Mouse (Mus musculus) left cerebral cortex, adult 8-10 months (tissue): ENCODE measurements around the gene Gxylt1. TPM values are rescaled to one million over a fixed set of nuclear protein-coding genes. Genes with fewer than 3 reads are reported as not detected.
"Not testable (repeated sequence)": the region's sequence is repeated elsewhere in the genome, so short reads cannot be mapped to it uniquely, and the experiment has no call there.

Source experiments
- DNase-seq, 2 experiments: peaks; one replicate each; pipeline ENCODE4 v3.0.0; 2022; ENCODE audit warnings: low spot score in 2 of 2
- total RNA-seq, 4 experiments: library from RNA; stranded (reverse); gene quantifications; 2 replicates each; pipeline ENCODE4 v1.2.4; 2022

The Gxylt1 gene
- total RNA-seq, 4 experiments from 2014 or later, result 13.1 to 15.5 (median 13.9) TPM

DNA sequence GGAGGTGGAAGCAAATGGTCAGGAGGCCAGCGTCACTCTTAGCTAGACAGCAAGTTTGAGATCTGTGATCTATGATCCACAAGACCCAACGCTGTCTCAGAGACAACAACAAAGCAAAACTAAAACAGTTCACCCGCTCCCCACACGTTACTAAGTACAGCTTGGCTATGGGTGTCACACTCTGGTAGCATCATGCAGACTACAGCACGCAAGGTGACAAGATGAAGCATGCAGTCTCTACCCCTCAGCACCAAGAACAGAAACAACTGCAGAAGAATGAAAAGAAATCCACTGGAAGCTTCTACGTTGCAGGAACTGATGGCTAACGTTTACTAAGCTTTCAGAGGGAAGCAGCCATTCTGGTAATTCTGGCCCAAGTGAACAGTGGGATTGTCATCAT, 11.4 kb downstream of the Gxylt1 start:
- DNase-seq, result no peak

DNA sequence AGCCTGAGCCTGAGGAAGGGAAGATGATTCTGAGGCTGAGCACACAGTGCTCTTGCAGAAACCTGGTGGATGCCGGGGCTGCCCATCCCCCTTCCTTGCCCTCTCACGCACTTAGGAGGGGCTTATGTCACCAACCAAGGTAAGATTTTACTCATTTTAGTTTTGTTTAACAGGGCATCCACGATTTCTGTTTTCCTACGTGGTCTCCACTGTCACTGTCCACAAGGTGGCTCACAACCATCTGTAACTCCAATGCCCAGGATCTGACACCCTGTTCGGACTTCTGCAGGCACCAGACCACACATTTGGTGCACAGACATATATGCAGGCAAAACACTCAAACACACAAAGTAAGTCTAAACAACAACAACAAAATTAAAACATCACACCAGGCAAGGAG, 12.2 kb downstream of the Gxylt1 start:
- no peak for DNase-seq

DNA sequence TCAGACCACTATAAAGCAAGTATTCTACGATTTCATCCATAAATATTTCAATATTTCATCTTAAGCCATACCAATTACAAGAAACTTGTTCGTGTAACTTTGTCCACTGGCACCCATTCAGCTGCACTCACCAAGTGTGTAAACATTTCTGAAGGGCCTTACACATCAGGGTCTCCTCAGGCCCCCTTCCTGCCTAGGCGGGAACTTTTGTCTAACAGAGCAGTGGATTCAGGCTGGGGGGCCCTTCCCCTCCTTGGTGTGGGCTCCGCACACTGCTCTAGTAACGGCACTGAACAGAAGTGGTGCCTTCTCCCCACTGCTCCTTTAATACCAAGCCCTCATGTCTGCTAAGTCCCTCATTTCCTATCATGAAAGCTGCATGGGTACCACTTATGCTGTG, 12.7 kb downstream of the Gxylt1 start:
- DNase-seq, result no peak

DNA sequence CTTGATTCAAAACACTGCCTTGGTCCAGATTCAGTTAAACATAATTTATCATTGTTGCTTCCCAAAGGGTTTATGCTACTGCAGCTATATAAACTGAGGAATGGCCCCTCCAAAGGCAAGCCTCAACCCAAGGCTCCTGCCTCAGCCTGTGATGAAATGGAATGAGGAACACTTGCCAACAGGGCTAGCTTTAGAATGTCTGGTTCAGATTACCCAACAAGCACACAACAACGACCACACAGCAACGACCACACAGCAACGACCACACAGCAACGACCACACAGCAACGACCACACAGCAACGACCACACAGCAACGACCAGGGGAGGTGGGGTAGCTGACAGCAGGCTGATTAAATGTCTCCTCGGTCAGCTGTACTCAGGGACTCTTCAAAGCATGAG, 15.0 kb downstream of the Gxylt1 start:
- DNase-seq, result no peak

DNA sequence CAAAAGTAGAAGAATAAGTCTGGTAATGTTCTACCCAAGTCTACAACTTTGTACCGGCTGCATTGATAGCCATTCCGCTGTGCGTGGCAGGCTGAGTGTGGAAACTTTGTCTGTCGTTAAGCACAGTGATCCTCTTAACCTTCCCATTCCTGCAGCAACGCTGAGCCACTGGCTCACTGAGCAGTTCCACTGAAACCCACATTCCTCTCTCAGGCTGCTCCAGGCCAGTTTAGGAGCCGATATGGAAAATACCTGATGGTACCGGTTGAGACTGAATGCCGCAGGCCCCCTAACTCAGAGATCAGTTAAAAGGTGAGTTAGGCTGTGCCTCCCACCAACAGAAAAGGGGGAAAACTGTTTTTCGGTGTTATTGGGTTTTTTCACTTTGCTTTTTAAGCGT, 19.7 kb downstream of the Gxylt1 start:
- no peak for DNase-seq

DNA sequence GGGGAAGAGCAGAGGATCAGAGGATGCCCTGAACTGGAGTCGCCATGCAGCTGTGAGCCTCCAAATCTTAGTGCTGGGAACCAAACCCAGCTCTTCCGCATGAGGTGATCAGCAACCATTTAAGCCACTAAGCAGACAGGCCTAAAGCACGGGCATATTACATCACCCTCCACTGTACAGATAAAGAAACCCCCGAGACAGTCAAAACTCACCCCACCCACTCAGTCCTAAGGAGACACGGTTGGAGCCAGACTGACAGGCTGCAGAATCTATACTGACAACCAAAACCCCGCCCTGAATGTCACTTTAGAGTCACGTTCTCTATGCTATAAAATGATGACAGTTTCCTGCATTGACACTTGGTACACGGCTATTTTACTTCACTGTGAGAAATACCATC, 21.8 kb downstream of the Gxylt1 start:
- DNase-seq, result no peak

DNA sequence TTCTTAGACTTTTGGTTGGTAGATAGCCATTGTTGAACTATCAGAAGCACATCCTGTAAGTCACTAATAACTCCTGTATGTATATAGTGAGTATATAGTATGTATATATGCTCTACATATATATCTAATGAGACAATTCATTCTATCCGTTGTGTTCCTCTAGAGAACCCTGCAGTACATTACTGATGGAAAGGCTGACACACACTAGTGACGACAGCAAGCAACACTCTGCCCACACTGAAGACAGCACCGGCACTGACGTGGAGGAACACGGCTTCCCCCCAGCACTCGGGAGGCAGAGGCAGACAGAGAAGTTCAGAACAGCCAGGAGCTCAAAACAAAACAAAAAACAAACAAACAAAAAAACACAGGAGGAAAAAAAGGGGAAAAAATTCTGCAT, 22.6 kb downstream of the Gxylt1 start:
- no peak for DNase-seq

DNA sequence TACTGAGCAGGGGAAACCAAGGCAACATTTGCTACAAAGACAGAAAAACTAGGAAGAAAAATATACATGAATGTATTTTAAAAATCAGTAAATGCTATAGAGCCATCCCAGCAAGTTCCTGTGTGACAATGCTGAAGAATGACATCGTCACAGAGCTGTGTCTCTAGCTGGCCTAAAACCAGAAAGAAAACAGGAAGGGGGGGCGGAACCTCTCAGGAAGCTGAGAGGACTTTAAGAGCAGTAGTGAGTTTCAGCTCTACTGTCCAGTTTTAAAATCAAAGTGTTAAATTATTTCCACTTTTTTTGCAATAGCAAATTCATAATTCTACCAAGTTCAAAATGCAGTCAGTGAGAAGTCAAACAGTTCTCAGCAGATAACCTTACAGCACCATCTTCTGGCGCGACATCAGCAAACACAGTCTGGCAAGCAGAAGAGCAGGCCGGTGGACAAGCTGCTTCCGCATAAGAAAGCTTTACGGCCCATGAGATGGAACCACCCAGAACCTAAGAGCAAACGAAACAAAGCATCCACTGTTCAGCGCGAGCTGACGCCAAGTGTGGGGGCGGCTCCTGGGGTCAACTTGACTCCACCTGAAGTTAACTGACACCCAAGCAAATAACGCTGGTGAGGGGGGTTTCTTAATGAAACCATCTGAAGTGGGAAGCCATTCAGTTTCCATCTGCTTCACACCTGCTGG, 23.3 kb downstream of the Gxylt1 start:
- no peak for DNase-seq

DNA sequence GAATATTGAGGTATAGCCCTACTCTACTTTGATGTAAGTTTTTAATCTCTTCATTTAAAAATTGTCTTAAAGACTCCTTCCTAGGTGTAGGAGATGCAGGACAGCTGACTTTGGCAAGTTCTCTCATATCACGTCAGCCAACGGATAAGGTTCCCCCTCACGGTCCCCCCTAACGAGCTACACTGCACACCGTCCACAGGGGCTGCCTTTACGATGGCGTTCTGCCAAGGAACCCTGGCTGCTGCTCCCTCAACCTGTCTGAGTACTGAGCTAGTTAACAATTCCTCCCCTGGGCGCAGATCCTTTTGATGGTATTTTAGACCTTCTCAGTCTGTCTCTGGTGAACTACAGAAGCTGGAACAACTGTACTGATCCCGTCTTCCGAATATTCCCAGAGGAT, 31.8 kb downstream of the Gxylt1 start:
- no peak for DNase-seq

DNA sequence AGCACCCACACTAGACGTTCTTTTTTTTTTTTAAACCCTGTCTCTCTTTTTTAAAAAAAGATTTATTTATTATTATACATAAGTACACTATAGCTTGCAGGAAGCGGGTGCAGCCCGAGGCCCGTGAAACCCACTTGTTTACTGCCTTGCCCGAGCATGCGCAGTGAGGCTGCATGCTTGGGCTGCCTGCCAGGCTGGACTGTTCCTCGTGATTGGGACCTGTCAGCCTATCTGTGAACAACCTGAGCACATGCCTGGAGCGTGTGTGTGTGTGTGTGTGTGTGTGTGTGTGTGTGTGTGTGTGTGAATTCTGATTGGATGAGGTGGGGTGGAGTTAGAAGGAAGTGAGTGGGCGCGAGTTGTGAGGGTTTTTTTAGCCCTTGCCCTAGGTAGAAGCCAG, 38.5 kb downstream of the Gxylt1 start:
- DNase-seq, result not testable (repeated sequence)

DNA sequence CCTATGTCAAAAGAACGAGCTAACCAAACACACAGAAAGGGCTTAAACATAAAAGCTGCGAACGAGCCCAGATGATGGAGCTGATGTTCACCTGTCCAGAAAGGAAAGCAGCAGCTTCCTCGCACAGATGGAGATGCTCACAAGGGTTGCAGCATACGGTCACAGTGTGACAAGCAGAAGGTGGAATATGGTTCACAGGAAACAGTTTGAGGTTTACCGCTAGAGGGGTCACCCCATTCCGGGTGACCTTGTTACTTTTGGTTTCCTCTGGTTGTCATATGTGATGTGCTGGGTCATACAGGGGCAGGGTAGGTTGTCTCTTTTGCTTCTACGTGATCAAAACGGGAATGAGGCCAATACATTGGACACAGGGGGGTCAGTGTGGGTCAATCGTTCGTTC, 46.0 kb downstream of the Gxylt1 start:
- no peak for DNase-seq

DNA sequence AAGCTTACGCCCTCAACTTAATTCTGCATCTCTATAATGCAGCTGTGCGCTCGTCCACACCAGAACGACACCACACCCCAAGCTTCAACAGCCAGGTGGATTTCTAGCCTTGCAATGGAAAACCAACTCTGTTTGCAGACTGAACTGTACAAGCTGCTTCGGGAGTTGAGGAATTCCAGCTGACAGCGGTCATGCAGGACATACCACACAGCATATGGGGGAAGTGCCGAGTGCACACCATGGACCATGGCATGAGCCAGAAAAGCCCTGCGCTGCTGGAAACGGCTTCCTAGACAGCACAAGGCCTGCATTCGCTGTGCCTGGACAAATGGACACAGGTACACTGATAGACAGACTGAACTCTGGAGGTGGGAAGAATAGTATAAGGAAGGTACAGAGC, 46.6 kb downstream of the Gxylt1 start:
- no peak for DNase-seq

DNA sequence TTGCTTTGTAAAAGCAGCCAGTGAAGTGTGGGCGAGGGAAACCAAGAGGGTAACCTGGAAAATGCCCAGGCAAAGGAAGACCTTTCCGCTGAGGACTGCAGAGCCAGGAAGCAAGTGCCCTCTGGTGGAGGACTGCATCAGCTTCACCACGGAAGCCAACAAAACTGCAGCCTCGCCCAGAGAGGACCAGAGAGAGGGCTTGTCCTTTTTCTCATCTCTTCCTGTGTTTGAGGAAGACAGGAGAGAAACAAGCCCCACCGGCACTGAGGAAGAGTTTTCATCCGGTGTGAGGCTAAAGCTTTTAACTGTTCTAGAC, 47.3 kb downstream of the Gxylt1 start:
- DNase-seq, result no peak

DNA sequence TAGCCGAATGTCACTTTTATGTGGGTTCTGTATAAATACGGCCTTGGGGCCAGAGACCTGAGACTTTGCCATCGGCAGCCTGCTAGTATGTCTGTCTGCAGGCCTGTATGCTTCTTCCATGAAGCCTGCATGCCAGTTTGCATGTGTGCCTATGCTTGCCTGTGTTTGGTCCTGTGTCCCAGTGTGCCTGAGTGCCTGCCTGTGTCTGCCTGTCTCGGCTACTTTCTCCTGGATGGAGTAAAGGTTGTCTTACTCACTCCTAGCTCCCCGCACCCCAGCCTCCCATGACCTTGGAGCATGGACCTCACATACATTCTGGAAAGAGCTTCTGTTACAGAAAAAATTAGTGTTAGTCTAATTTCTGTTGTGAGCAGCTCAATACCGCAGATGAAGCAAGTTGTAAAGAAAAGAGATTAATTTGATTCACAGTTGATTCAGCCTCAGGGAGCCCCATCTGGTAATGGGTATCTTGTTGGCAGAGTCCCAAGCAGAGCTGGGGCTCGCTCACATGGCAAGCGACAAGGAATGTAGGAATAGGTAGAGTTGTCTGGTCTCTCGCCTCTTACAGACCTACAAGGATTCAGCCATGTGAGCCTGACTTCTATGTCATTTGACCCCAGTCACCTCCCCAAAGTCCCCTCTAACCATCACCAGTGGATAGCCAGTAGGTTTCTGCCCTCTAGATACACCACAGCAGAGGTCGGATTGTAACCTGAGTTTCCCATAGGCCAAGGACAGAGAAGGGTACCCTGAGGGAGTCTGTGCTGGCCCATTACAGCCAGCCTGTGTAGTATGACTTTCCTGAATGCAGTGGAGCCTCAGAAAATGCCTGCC, 47.8 kb downstream of the Gxylt1 start:
- DNase-seq, result no peak

DNA sequence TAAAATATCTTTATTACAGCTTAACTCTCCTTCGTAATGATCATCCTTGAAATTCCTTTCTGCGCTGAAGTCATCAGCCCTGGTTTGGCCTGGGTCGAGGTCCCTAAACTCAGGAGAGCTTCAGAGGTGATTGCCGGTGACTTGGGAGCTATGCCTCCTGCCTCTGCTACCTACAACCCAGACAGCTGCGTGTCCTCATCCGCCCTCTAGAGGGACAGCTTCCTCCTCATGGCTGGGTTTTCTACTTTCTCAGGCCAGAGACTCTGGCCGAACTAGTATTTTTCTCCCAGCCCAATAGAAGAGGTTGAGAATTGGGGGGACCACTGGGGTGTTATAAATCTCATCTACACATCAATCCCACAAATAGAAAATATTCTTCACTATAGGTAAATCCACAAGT, 52.5 kb downstream of the Gxylt1 start:
- DNase-seq, result no peak

DNA sequence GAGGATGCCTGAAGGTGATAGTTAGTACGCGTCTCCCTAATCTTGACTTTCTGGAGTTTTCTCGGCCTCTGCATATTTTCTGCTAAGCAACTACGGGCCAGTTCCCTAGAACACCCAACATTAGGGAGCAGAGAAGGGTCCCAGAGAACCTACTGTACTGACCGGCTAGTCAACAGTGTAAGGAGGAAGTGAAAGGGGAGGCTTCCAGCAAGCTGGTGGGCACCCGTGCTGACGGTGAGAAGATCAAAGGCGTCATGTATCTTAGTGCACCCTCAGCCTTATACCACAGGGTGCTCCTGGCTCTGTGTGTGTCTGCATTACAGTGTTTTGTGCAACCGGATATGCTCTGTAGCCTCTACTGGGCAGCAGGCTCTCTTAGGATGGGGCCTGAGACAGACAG, 62.4 kb downstream of the Gxylt1 start:
- no peak for DNase-seq

DNA sequence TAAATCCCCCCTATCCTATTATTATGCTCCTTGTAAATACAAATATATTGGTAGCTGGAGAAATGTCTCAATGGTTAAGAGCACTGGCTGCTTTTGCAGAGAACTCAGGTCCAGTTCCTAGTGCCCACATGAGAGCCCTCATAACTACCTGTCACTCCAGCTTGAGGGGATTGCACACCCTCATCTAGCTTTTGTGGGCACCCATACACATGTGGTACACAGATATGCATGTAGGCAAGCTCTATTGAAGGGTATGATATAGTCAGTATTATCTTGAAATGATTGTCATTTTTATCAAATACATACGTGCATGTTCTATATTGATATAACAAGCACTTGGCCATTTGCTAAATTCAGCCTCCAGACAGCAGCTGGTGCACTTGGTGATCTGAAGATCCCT, 70.1 kb downstream of the Gxylt1 start:
- no peak for DNase-seq

DNA sequence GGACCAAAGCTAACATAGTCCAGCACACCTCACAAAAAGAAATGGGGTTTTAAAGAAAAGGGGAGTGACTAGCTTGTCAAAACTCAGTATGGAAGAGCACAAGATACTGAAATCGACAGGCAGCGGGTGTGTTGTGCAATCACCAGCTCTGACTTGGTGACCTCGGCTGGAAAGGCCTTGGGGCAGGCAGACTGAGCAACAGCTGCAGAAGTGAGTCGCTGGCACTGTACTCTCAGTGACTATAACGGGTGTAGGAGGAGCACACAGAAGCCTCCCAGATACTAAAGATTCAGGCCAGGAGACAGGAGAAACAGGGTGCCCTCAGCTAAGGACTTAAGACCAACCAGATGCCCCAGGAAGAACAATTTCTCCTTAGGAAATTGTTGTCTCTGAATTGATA, 73.0 kb downstream of the Gxylt1 start:
- no peak for DNase-seq

DNA sequence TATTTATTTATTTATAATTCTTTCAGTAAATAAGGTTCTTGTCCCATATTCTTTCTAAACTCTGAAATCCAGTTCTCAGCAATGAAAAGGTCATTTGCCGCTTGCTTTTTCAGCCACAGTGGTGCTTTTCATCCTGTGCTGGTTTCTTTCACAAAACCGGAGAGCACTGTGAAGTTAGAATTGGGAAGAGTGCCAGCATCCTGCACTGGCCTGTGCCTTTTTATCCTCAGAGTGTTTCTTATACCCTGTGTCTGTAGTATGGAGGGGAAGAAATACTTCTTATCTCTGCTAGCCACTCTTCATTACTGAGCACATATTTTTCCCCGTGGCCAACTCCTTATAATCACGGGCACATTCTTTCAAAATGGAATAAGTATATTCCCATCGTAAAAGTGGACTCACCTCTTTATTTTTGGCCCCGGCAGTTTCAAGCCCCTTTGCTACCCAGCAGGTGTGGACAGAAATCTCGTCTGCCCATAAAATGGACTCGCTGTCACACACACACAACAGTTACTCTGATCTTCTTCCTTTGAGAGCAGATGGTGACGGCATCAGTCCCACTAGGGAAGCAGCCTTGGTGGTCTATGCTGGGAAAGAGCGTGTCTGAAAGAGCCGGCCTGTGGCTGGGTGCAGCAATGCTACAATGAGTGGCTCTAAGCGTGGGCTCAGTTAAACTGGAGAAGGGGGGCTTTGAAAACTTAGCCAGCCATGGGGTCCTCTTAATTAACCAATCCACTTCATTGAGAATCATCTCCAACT, 83.4 kb downstream of the Gxylt1 start:
- no peak for DNase-seq
